Mouse (Mus musculus) liver, embryonic 18 days (tissue): ENCODE data around the gene Tdrd5. TPM values are rescaled to one million over a fixed set of nuclear protein-coding genes. Genes with fewer than 3 reads are reported as not detected.

Experiments
- polyA plus RNA-seq: library from polyadenylated mRNA; depleted of rRNA; stranded (reverse); fragments of >200 nt; gene quantifications from 2 replicates; pipeline ENCODE4 v1.2.3, GENCODE M21; 2012; rRNA removed

Tdrd5 gene
- polyA plus RNA-seq, result 0.04 and 0.06 TPM in 2 replicates

GRCm38 (mm10) chr1:156302911-156303749 is at the start of gene Tdrd5:
Tdrd5 (minus strand) TSS chr1:156303664.

DNA sequence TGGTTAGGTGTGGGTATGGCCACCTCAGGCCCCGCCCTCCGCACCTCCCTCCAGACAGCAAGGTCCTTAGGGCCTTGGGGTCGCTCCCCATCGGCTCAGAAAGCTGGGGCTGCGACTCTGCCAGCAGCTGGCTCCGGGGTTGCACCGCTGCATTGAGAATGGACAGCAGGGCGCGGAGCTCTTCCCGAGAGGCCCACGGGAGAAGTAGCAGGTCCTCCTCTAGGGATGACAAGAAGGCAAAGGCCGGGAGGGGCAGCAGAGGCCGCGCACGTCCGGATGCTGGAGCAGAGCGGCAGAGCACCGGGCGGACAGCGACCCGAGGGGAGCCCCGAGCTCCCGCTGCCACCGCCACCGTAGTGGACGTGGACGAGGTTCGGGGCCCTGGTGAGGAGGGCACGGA is 7.2 kb upstream of the Tdrd5 start, which contains the start of gene Nphs2:
Gene Nphs2, plus strand, starts transcription at position 98 of the 400 bp plus-strand sequence.

Other genes with a start within 250 kb of the Tdrd5 start
- gene Fam163a, start 98.6 kb downstream of the Tdrd5 start, polyA plus RNA-seq, result 0.06 and 0.08 TPM in 2 replicates
- not detected in 2 replicates for gene Nphs2, start 7.1 kb upstream of the Tdrd5 start, polyA plus RNA-seq
- gene Gm2000, start 62.4 kb upstream of the Tdrd5 start, polyA plus RNA-seq, result 80.8 and 183 TPM in 2 replicates
- 0.08 and 0.16 TPM in 2 replicates for gene Axdnd1, start 117.5 kb upstream of the Tdrd5 start, polyA plus RNA-seq
- gene Soat1, start 170.7 kb upstream of the Tdrd5 start, polyA plus RNA-seq, result 31.7 and 34.0 TPM in 2 replicates
- 1.6 and 2.3 TPM in 2 replicates for gene Gm10031, start 220.3 kb upstream of the Tdrd5 start, polyA plus RNA-seq